Mouse (Mus musculus) heart, adult 8-10 months (tissue): ENCODE measurements around the gene Stk38. TPM values are rescaled to one million over a fixed set of nuclear protein-coding genes. Genes with fewer than 3 reads are reported as not detected.
"Not testable (repeated sequence)": the region's sequence is repeated elsewhere in the genome, so short reads cannot be mapped to it uniquely, and the experiment has no call there.

Experiments used
- DNase-seq: peaks from one replicate; pipeline ENCODE4 v3.0.0; 2022; ENCODE audit warnings: low spot score
- total RNA-seq, 4 experiments: library from RNA; stranded (reverse); gene quantifications; 2 replicates each; pipeline ENCODE4 v1.2.4; 2022

The Stk38 gene
- total RNA-seq, 4 experiments from 2014 or later: 26.4 to 31.4 (median 29.0) TPM

- DNase-seq: no peak
Observed at GRCm38 (mm10) chr17:29008326-29008650, 493 bp upstream of the Stk38 start.

- no peak for DNase-seq
Observed at GRCm38 (mm10) chr17:29007243-29007640, 553 bp downstream of the Stk38 start.

- DNase-seq: no peak
Observed at GRCm38 (mm10) chr17:29006812-29007211, 983 bp downstream of the Stk38 start.

- no peak for DNase-seq
Observed at GRCm38 (mm10) chr17:29005002-29005401, 2.8 kb downstream of the Stk38 start.

- no peak for DNase-seq
Observed at GRCm38 (mm10) chr17:29003740-29004139, 4.1 kb downstream of the Stk38 start.

- no peak for DNase-seq
Observed at GRCm38 (mm10) chr17:29000465-29000864, 7.3 kb downstream of the Stk38 start.

GRCm38 (mm10) chr17:28994615-28995014, 13.2 kb downstream of the Stk38 start:
- DNase-seq: no peak

GRCm38 (mm10) chr17:28993004-28993403, 14.8 kb downstream of the Stk38 start:
- not testable (repeated sequence) for DNase-seq

GRCm38 (mm10) chr17:28992105-28992504, 15.7 kb downstream of the Stk38 start:
- peak; percentile 45 for DNase-seq

GRCm38 (mm10) chr17:28991286-28991685, 16.5 kb downstream of the Stk38 start:
- no peak for DNase-seq

GRCm38 (mm10) chr17:28990060-28990459, 17.7 kb downstream of the Stk38 start:
- DNase-seq: no peak

- DNase-seq: no peak
Observed at GRCm38 (mm10) chr17:28988996-28989395, 18.8 kb downstream of the Stk38 start.

- DNase-seq: no peak
Observed at GRCm38 (mm10) chr17:28988291-28988690, 19.5 kb downstream of the Stk38 start.

GRCm38 (mm10) chr17:28987713-28988112, 20.1 kb downstream of the Stk38 start:
- no peak for DNase-seq

GRCm38 (mm10) chr17:28986833-28987232, 21.0 kb downstream of the Stk38 start:
- no peak for DNase-seq

GRCm38 (mm10) chr17:28984724-28985420, 22.9 kb downstream of the Stk38 start:
- no peak for DNase-seq

- no peak for DNase-seq
Observed at GRCm38 (mm10) chr17:28982591-28982990, 25.2 kb downstream of the Stk38 start.

- DNase-seq: no peak
Observed at GRCm38 (mm10) chr17:28981081-28981480, 26.7 kb downstream of the Stk38 start.

GRCm38 (mm10) chr17:28979091-28979490, 28.7 kb downstream of the Stk38 start:
- DNase-seq: no peak

- DNase-seq: no peak
Observed at GRCm38 (mm10) chr17:28970122-28970521, 37.7 kb downstream of the Stk38 start.

- no peak for DNase-seq
Observed at GRCm38 (mm10) chr17:28967021-28967610, 40.7 kb downstream of the Stk38 start.

GRCm38 (mm10) chr17:28961596-28961995, 46.2 kb downstream of the Stk38 start:
- no peak for DNase-seq

- no peak for DNase-seq
Observed at GRCm38 (mm10) chr17:28960597-28960996, 47.2 kb downstream of the Stk38 start.

GRCm38 (mm10) chr17:28954416-28954815, 53.4 kb downstream of the Stk38 start:
- no peak for DNase-seq
